Mouse (Mus musculus) adrenal gland, adult (tissue): Measurements from ENCODE around the gene A530032D15Rik.

Experiments used
- DNase-seq, 2 experiments: peaks; one replicate each; pipeline ENCODE4 v3.0.0; 2022 to 2023; ENCODE audit warnings: low spot score in 1 of 2; ENCODE audit not compliant: inconsistent age in 2 of 2

The A530032D15Rik gene

GRCm38 (mm10) chr1:85071690-85072089 is 38.0 kb downstream of the A530032D15Rik start:
- DNase-seq: peak in 1 of 2 experiments; percentile 18

GRCm38 (mm10) chr1:85035801-85036200 is 73.9 kb downstream of the A530032D15Rik start:
- peak in 1 of 2 experiments; percentile 21 for DNase-seq

GRCm38 (mm10) chr1:85034394-85034793 is 75.3 kb downstream of the A530032D15Rik start:
- peak in 1 of 2 experiments; percentile 16 for DNase-seq

GRCm38 (mm10) chr1:85033616-85034015 is 76.0 kb downstream of the A530032D15Rik start:
- DNase-seq: peak in 1 of 2 experiments; percentile 18
